In genomic region chr1:72282604-72283003, GRCm38 (mm10) we compare ENCODE assay signal across 22 mouse cellular contexts. TPM values are rescaled to one million over a fixed set of nuclear protein-coding genes. Genes with fewer than 3 reads are reported as not detected.
DNase-seq lines count a peak whose midpoint lies in the region; ATAC-seq and TF ChIP-seq lines count a peak whose summit lies in the region.
"Had no signal": no experiment of that assay in that cellular context is flagged by ENCODE, and none has a peak within 500 bp of the region (broad histone marks: within the 10 kb centered on the region; RNA-seq: fewer than 3 reads in every experiment).

No protein-coding gene starts in this region.

- no peak for TF ChIP-seq EP300 in liver, postnatal 0 days (IDR thresholded peaks at IDR 0.05; ENCODE audit: low read depth)

- no peak overlapping the region for H3K27ac ChIP-seq in liver, embryonic 12.5 days
- no peak overlapping the region for H3K27ac ChIP-seq in intestine, embryonic 15.5 days
- H3K27ac ChIP-seq in liver, embryonic 13.5 days, result no peak overlapping the region
- H3K27ac ChIP-seq in liver, postnatal 0 days (ENCODE audit: low read depth), result no peak overlapping the region
- no peak overlapping the region for H3K27ac ChIP-seq in heart, embryonic 10.5 days
- H3K27ac ChIP-seq: embryonic facial prominence, embryonic 13.5 days; forebrain, embryonic 12.5 days; heart, embryonic 15.5 days; hindbrain, embryonic 14.5 days had no signal

- H3K4me1 ChIP-seq in liver, embryonic 12.5 days, result peaks cover 44% of the 10 kb centered on the region
- 0 out of 2 replicates have a peak, but pooled peaks cover 2% of the 10 kb centered on the region for H3K4me1 ChIP-seq in intestine, embryonic 15.5 days (replicated peaks)
- peaks cover 29% of the 10 kb centered on the region for H3K4me1 ChIP-seq in liver, embryonic 13.5 days (replicated peaks)
- peaks cover 10% of the 10 kb centered on the region for H3K4me1 ChIP-seq in liver, postnatal 0 days (ENCODE audit: insufficient read depth)
- H3K4me1 ChIP-seq in heart, embryonic 10.5 days, result peaks cover 5% of the 10 kb centered on the region; the same call in 1 of the 2 replicates
- H3K4me1 ChIP-seq: heart, embryonic 15.5 days had no signal

- WGBS in liver, embryonic 12.5 days (ENCODE audit: insufficient replicate concordance), result 50% methylated on average over 1 of the region's 1 CpGs
- whole genome bisulfite sequencing in intestine, embryonic 15.5 days, result 50% methylated on average over 1 of the region's 1 CpGs
- 33% methylated on average over 1 of the region's 1 CpGs for WGBS in liver, embryonic 13.5 days (ENCODE audit: insufficient replicate concordance)
- 33% methylated on average over 1 of the region's 1 CpGs for WGBS in liver, postnatal 0 days (ENCODE audit: insufficient replicate concordance)
- WGBS in heart, embryonic 10.5 days, result 81% methylated on average over 1 of the region's 1 CpGs

- H3K27me3 ChIP-seq in liver, embryonic 12.5 days (replicated peaks), result peaks cover 30% of the 10 kb centered on the region
- H3K27me3 ChIP-seq in intestine, embryonic 15.5 days (replicated peaks), result no peaks in the 10 kb centered on the region
- peaks cover 15% of the 10 kb centered on the region for H3K27me3 ChIP-seq in liver, embryonic 13.5 days
- H3K27me3 ChIP-seq in liver, postnatal 0 days (ENCODE audit: insufficient read depth, low read length), result no peaks in the 10 kb centered on the region
- peaks cover 16% of the 10 kb centered on the region for H3K27me3 ChIP-seq in heart, embryonic 10.5 days (ENCODE audit: insufficient read depth, poor library complexity, severe bottlenecking)
- H3K27me3 ChIP-seq: forebrain, embryonic 12.5 days had no signal

- H3K4me3 ChIP-seq in liver, embryonic 12.5 days, result no peak overlapping the region
- no peak overlapping the region for H3K4me3 ChIP-seq in intestine, embryonic 15.5 days (replicated peaks)
- no peak overlapping the region for H3K4me3 ChIP-seq in liver, embryonic 13.5 days (replicated peaks)
- H3K4me3 ChIP-seq in liver, postnatal 0 days (ENCODE audit: low read depth, low read length), result no peak overlapping the region
- no peak overlapping the region for H3K4me3 ChIP-seq in heart, embryonic 10.5 days
- H3K4me3 ChIP-seq: forebrain, embryonic 12.5 days; heart, embryonic 15.5 days had no signal

- no peak for DNase-seq in liver
- DNase-seq in liver, embryonic 13.5 days, result no peak
- no peak for DNase-seq in liver, postnatal 0 days
- no peak for DNase-seq in heart, embryonic 10.5 days (ENCODE audit: low spot score)
- no peak for DNase-seq in gastrocnemius, postnatal 14 days
- no peak for DNase-seq in heart, adult 18-20 months
- DNase-seq: adrenal gland, postnatal 10 days; cerebellum, adult 11-12 months; cerebellum, adult 9-10 months; cerebellum, postnatal 36 days; forebrain, postnatal 0 days; gastrocnemius, postnatal 25 days; heart, adult 11 months; heart, postnatal 14 days had no signal

- no peak for TF ChIP-seq CTCF in liver, postnatal 0 days (IDR thresholded peaks at IDR 0.05; ENCODE audit: low read depth)

- no peaks in the 10 kb centered on the region for H3K9me3 ChIP-seq in liver, embryonic 12.5 days (replicated peaks)
- H3K9me3 ChIP-seq in intestine, embryonic 15.5 days, result no peaks in the 10 kb centered on the region
- H3K9me3 ChIP-seq in liver, embryonic 13.5 days (replicated peaks), result no peaks in the 10 kb centered on the region
- no peaks in the 10 kb centered on the region for H3K9me3 ChIP-seq in liver, postnatal 0 days (ENCODE audit: low read length)
- H3K9me3 ChIP-seq in heart, embryonic 10.5 days, result no peaks in the 10 kb centered on the region
- H3K9me3 ChIP-seq: embryonic facial prominence, embryonic 13.5 days; forebrain, embryonic 12.5 days; heart, embryonic 15.5 days had no signal

- ATAC-seq in liver, embryonic 12.5 days, result no peak
- ATAC-seq in intestine, embryonic 15.5 days, result 0 out of 2 replicates have a peak, but pooled peaks have one; percentile 9
- ATAC-seq in liver, embryonic 13.5 days (ENCODE audit: low read depth), result no peak
- ATAC-seq in liver, postnatal 0 days, result no peak
- ATAC-seq: forebrain, postnatal 0 days had no signal

- peak overlapping the region; percentile 22 for H3K4me2 ChIP-seq in liver, embryonic 12.5 days
- H3K4me2 ChIP-seq in intestine, embryonic 15.5 days (replicated peaks), result no peak overlapping the region; the same call in 1 of the 2 replicates
- peak overlapping the region; percentile 91 for H3K4me2 ChIP-seq in liver, embryonic 13.5 days
- peak overlapping the region; percentile 20 for H3K4me2 ChIP-seq in liver, postnatal 0 days (ENCODE audit: low read depth, low read length)
- H3K4me2 ChIP-seq: heart, embryonic 11.5 days had no signal

- no peak overlapping the region for H3K9ac ChIP-seq in liver, embryonic 12.5 days
- H3K9ac ChIP-seq in intestine, embryonic 15.5 days, result no peak overlapping the region
- H3K9ac ChIP-seq in liver, embryonic 13.5 days, result no peak overlapping the region
- no peak overlapping the region for H3K9ac ChIP-seq in liver, postnatal 0 days (replicated peaks)
- H3K9ac ChIP-seq: embryonic facial prominence, embryonic 13.5 days; forebrain, embryonic 12.5 days; forebrain, postnatal 0 days; heart, embryonic 15.5 days; hindbrain, embryonic 14.5 days had no signal

- H3K36me3 ChIP-seq in liver, embryonic 12.5 days, result no peaks in the 10 kb centered on the region
- H3K36me3 ChIP-seq in intestine, embryonic 15.5 days, result no peaks in the 10 kb centered on the region
- H3K36me3 ChIP-seq in liver, embryonic 13.5 days, result no peaks in the 10 kb centered on the region
- no peaks in the 10 kb centered on the region for H3K36me3 ChIP-seq in liver, postnatal 0 days (replicated peaks; ENCODE audit: insufficient read depth, low read length)
- H3K36me3 ChIP-seq in heart, embryonic 10.5 days, result no peaks in the 10 kb centered on the region
- H3K36me3 ChIP-seq: embryonic facial prominence, embryonic 13.5 days; forebrain, embryonic 12.5 days; heart, embryonic 15.5 days had no signal

- intact Hi-C loops in gastrocnemius, postnatal 14 days (cut with DNase I; ENCODE audit: low total_unique reads), result no loop called here

RNA-seq across cellular contexts. Expression of gene Pecr, which starts 1.5 kb away (rescaled TPM):
- polyA plus RNA-seq in liver, embryonic 12.5 days (2016; fragmentation: Nextera tagmentation; extraction: Ambion mirVana), result 33.7 and 34.4 TPM in 2 replicates
- 57.7 and 65.5 TPM in 2 replicates for polyA plus RNA-seq in intestine, embryonic 15.5 days (2015; fragmentation: Nextera tagmentation; extraction: Ambion mirVana)
- polyA plus RNA-seq in liver, embryonic 13.5 days (2015; fragmentation: Nextera tagmentation; extraction: Ambion mirVana), result 42.6 and 46.1 TPM in 2 replicates
- polyA plus RNA-seq in liver, postnatal 0 days (2015; fragmentation: Nextera tagmentation; extraction: Ambion mirVana), result 132 and 143 TPM in 2 replicates
- 20.4 and 28.6 TPM in 2 replicates for polyA plus RNA-seq in heart, embryonic 10.5 days (2016; fragmentation: Nextera tagmentation; extraction: Ambion mirVana)
- 10 to 100 TPM; 19.6 to 20.5 TPM for total RNA-seq in gastrocnemius, postnatal 14 days (2021)
- total RNA-seq in heart, adult 18-20 months (2021), result 10 to 100 TPM; 13.4 to 13.6 TPM

RNA-seq across cellular contexts. Expression of gene Tmem169, which starts 1.6 kb away (rescaled TPM):
- 0.49 and 0.62 TPM in 2 replicates for polyA plus RNA-seq in liver, embryonic 12.5 days (2016; fragmentation: Nextera tagmentation; extraction: Ambion mirVana)
- 2.8 and 3.0 TPM in 2 replicates for polyA plus RNA-seq in intestine, embryonic 15.5 days (2015; fragmentation: Nextera tagmentation; extraction: Ambion mirVana)
- 0.48 and 0.96 TPM in 2 replicates for polyA plus RNA-seq in liver, embryonic 13.5 days (2015; fragmentation: Nextera tagmentation; extraction: Ambion mirVana)
- 0.22 and 0.29 TPM in 2 replicates for polyA plus RNA-seq in liver, postnatal 0 days (2015; fragmentation: Nextera tagmentation; extraction: Ambion mirVana)
- 0.36 and 1.1 TPM in 2 replicates for polyA plus RNA-seq in heart, embryonic 10.5 days (2016; fragmentation: Nextera tagmentation; extraction: Ambion mirVana)
- total RNA-seq in gastrocnemius, postnatal 14 days (2021), result under 1 TPM; 0.07 to 0.14 TPM
- total RNA-seq in heart, adult 18-20 months (2021), result not detected
- total RNA-seq: gastrocnemius, postnatal 25 days; heart, postnatal 14 days; hematopoietic stem cell, adult 5-6 weeks had no signal

RNA-seq across cellular contexts. Expression of gene Xrcc5, which starts 24.6 kb away (rescaled TPM):
- 25.7 and 27.9 TPM in 2 replicates for polyA plus RNA-seq in liver, embryonic 12.5 days (2016; fragmentation: Nextera tagmentation; extraction: Ambion mirVana)
- polyA plus RNA-seq in intestine, embryonic 15.5 days (2015; fragmentation: Nextera tagmentation; extraction: Ambion mirVana), result 36.7 and 39.2 TPM in 2 replicates
- polyA plus RNA-seq in liver, embryonic 13.5 days (2015; fragmentation: Nextera tagmentation; extraction: Ambion mirVana), result 24.0 and 27.9 TPM in 2 replicates
- 10.3 and 10.8 TPM in 2 replicates for polyA plus RNA-seq in liver, postnatal 0 days (2015; fragmentation: Nextera tagmentation; extraction: Ambion mirVana)
- 24.1 and 35.1 TPM in 2 replicates for polyA plus RNA-seq in heart, embryonic 10.5 days (2016; fragmentation: Nextera tagmentation; extraction: Ambion mirVana)
- total RNA-seq in gastrocnemius, postnatal 14 days (2021), result 10 to 100 TPM; 19.3 to 20.9 TPM
- 10 to 100 TPM; 16.4 to 19.7 TPM for total RNA-seq in heart, adult 18-20 months (2021)
